Mouse (Mus musculus) heart, adult 2 months (tissue): ENCODE measurements at regions not wholly inside any gene's neighbourhood (a gene's known extent, or its start where the extent isn't known, plus 50 kb on each side); places are given as distances from the start of the nearest gene placed in this dataset.

Source experiments
- CTCF ChIP-seq: fragments of 200-600 bp; IDR thresholded peaks from 2 replicates; pipeline ENCODE4 v1.8.1; 2022; ENCODE audit warnings: antibody characterized with exemption, mild to moderate bottlenecking, moderate library complexity
- EP300 ChIP-seq: fragments of 200-500 bp; IDR thresholded peaks from 2 replicates; pipeline ENCODE4 v1.6.1; 2011; ENCODE audit warnings: low read depth, low read length, control low read depth; ENCODE audit not compliant: insufficient read depth
- POLR2A ChIP-seq: fragments of 200-500 bp; IDR thresholded peaks from 2 replicates; pipeline ENCODE4 v1.6.1; 2011; ENCODE audit warnings: mild to moderate bottlenecking, low read depth, low read length, control low read depth; ENCODE audit not compliant: insufficient read depth

- TF ChIP-seq POLR2A (no peak), CTCF (no peak), EP300 (no peak)
Measured at GRCm38 (mm10) chr15:27321915-27322665, 144.4 kb upstream of the Ank start.
